Mouse (Mus musculus) limb, embryonic 14.5 days (tissue): ENCODE results near the gene Tmem59l. TPM values are rescaled to one million over a fixed set of nuclear protein-coding genes. Genes with fewer than 3 reads are reported as not detected.

Source experiments
- ATAC-seq: fragments of 200-750 bp; cut with Nextera tagmentation; 2 replicates; pipeline ENCODE4 v1.8.0; 2017; ENCODE audit warnings: low read depth, moderate number of reproducible peaks, moderate TSS enrichment; ENCODE audit not compliant: low FRiP score
- DNase-seq: peaks from one replicate; pipeline ENCODE4 v3.0.0-alpha.2; 2015; ENCODE audit warnings: low spot score
- H3K27ac ChIP-seq: fragments of 300-500 bp; sonication (generic); replicated peaks from 2 replicates; pipeline ENCODE4 v1.5.1; 2014; ENCODE audit warnings: low read depth, mild to moderate bottlenecking, low read length, moderate library complexity, mixed read lengths
- H3K27me3 ChIP-seq: fragments of 300-500 bp; sonication (generic); 2 replicates; pipeline ENCODE4 v1.6.1; 2014; ENCODE audit warnings: low read length, mixed read lengths; ENCODE audit not compliant: control insufficient read depth, insufficient read depth
- H3K36me3 ChIP-seq: fragments of 300-500 bp; sonication (generic); 2 replicates; pipeline ENCODE4 v1.6.1; 2014; ENCODE audit warnings: mild to moderate bottlenecking, low read length, moderate library complexity, mixed read lengths; ENCODE audit not compliant: control insufficient read depth, insufficient read depth
- H3K4me1 ChIP-seq: fragments of 300-500 bp; sonication (generic); 2 replicates; pipeline ENCODE4 v1.6.1; 2014; ENCODE audit warnings: antibody characterized with exemption, low read length, mixed read lengths; ENCODE audit not compliant: control insufficient read depth, insufficient read depth
- H3K4me2 ChIP-seq: fragments of 300-500 bp; sonication (generic); replicated peaks from 2 replicates; pipeline ENCODE4 v1.6.1; 2014; ENCODE audit warnings: low read depth, mild to moderate bottlenecking, low read length, moderate library complexity; ENCODE audit not compliant: severe bottlenecking
- H3K4me3 ChIP-seq: fragments of 300-500 bp; sonication (generic); replicated peaks from 2 replicates; pipeline ENCODE4 v1.5.1; 2014; ENCODE audit warnings: low read length
- H3K9ac ChIP-seq: fragments of 300-500 bp; sonication (generic); 2 replicates; pipeline ENCODE4 v1.6.1; 2014; ENCODE audit warnings: mild to moderate bottlenecking, low read depth, low read length, moderate library complexity; ENCODE audit not compliant: severe bottlenecking
- H3K9me3 ChIP-seq: fragments of 300-500 bp; sonication (generic); 2 replicates; pipeline ENCODE4 v1.6.1; 2016; ENCODE audit warnings: low read length; ENCODE audit not compliant: control insufficient read depth
- POLR2A ChIP-seq: fragments of 200-500 bp; IDR thresholded peaks from 2 replicates; pipeline ENCODE4 v1.8.0; 2012; ENCODE audit warnings: inconsistent platforms, mild to moderate bottlenecking, moderate library complexity, borderline replicate concordance; ENCODE audit not compliant: insufficient read depth, insufficient read length; ENCODE audit errors: extremely low read depth
- WGBS: fragments of 180-500 bp; shearing (Covaris S2); extraction: QIAGEN DNeasy Blood & Tissue Kit; methylation state at CpG from one replicate; pipeline ENCODE4 v1.1.7; 2014; 5-methylcytosine and 5-hydroxymethylcytosine counted together
- polyA plus RNA-seq, 2 experiments: library from polyadenylated mRNA; depleted of rRNA in 1 of 2; stranded (reverse) in 1 of 2; unstranded in 1 of 2; fragments of >200 nt; fragmentation: Nextera tagmentation in 1 of 2; extraction: Ambion mirVana in 1 of 2; gene quantifications; 2 replicates each; pipeline versions ENCODE4 v1.2.1 to v1.2.3; 2012 to 2014

Gene Tmem59l
- polyA plus RNA-seq (2012; rRNA removed): 13.1 and 17.7 TPM in 2 replicates
- 15.7 and 17.5 TPM in 2 replicates for polyA plus RNA-seq (2014; fragmentation: Nextera tagmentation; extraction: Ambion mirVana)

DNA sequence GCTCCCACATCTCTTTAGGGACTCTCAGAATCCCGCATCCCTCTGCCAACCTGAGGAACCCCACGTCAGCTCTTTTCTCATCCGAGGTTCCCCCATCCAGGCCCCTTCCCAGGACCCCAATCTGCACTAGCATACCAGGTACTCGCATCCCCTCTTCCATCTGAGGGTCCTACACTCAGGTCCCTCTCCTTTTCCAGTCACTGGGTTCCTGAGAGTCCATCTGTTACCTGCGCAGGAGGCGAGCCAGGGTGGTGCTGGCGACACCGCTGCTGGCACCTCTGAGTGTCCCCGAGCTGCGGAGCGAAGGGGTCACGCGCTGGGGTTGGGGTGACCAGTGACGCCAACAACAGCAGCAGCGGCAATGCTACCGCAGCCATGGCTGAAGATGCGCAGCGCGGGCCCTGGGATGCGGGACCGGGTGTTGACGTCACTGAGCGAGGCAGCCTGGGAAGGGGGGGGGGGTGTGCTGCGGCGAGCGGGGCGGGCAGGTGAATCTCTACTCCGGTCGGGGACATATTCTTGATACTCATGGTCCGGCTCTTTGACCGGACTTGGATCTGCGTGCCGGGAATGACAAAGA is at the start of gene Tmem59l:
Tmem59l (minus strand) TSS at position 418 of the 580 bp plus-strand sequence.
- peak within 1 kb of the TSS; percentile 43 for H3K9ac ChIP-seq
- ATAC-seq: no peak
- peaks cover 47% of the 10 kb centered on the region for H3K4me1 ChIP-seq
- no peaks in the 10 kb centered on the region for H3K9me3 ChIP-seq
- H3K27ac ChIP-seq: no peak within 1 kb of the TSS
- H3K4me2 ChIP-seq: peak within 1 kb of the TSS; percentile 68
- TF ChIP-seq POLR2A: no peak
- peaks cover 40% of the 10 kb centered on the region for H3K27me3 ChIP-seq
- no peak for DNase-seq
- no peaks in the 10 kb centered on the region for H3K36me3 ChIP-seq
- peak within 1 kb of the TSS; percentile 31 for H3K4me3 ChIP-seq
- WGBS: 10% methylated on average over 33 of the region's 33 CpGs

DNA sequence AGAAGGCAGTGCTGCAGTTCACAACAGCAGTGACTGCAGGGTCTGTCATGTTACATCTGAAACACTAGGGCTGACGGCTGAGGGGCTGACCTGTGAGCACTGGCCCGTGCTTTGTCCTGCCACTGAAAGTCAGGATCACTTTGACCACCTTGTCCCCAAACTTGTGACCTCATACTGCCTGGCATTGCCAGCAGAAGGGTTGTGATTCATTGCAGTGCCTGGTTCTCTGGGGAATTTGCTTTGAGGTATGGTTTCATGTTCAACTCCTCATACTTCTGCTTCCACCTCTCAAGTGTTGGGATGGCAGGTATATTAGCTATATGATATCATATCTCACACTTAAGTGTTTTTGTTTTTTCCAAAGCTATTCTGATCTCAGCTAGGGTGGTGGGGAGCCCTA is 48.5 kb upstream of the Tmem59l start:
- H3K27ac ChIP-seq: no peak overlapping the region
- 89% methylated on average over 2 of the region's 2 CpGs for WGBS
- no peaks in the 10 kb centered on the region for H3K27me3 ChIP-seq
- no peak for TF ChIP-seq POLR2A
- H3K9ac ChIP-seq: no peak overlapping the region
- H3K9me3 ChIP-seq: no peaks in the 10 kb centered on the region
- ATAC-seq (no peak), DNase-seq (no peak)
- no peak overlapping the region for H3K4me2 ChIP-seq
- peaks cover 7% of the 10 kb centered on the region for H3K4me1 ChIP-seq
- peaks cover 62% of the 10 kb centered on the region for H3K36me3 ChIP-seq
- no peak overlapping the region for H3K4me3 ChIP-seq

DNA sequence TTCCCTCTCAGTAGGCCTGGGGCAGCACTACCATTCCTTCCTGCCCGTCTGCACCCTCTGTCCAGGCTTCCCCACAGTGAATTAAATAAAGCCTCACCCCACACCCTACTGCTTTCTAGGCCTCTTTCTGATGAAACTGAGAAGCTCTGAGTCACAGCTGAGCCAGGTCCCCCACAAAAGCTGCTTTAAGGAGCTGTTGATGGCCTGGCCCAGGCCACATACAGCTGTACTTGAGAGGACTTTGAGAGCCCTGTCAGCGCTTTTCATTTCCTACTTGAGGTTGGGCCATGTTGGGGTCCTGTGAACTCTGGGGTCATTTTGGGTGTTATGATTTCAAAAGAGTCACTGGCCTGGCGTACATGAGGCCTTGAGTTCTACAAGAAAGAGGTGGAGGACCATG is 48.1 kb upstream of the Tmem59l start:
- Histone ChIP-seq H3K27me3 (no peaks in the 10 kb centered on the region), H3K4me3 (no peak overlapping the region), H3K9me3 (no peaks in the 10 kb centered on the region), H3K9ac (no peak overlapping the region), H3K27ac (no peak overlapping the region), H3K4me1 (peaks cover 2% of the 10 kb centered on the region), H3K36me3 (peaks cover 67% of the 10 kb centered on the region), H3K4me2 (no peak overlapping the region)
- ATAC-seq (no peak), DNase-seq (no peak)
- 94% methylated on average over 3 of the region's 3 CpGs for WGBS
- no peak for TF ChIP-seq POLR2A

DNA sequence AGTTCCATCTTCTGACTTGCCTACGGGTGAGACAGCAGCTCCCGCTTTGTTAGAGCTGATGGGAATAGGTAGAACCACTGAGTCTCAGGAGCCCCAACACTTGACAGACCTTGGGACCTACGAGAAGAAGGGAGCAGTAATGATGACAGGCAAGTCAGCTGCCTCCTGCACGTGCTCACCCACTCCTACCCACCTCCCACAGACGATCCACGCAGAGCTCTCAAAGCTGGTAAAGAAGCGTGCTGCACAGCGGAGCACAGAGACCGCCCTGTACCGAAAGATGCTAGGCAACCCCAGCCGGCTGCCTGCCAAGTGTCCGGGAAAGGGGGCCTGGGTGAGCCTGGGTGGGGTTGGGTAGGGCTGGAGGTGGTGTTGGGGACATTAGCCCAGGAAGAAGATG is 47.1 kb upstream of the Tmem59l start:
- no peak overlapping the region for H3K27ac ChIP-seq
- no peak overlapping the region for H3K4me3 ChIP-seq
- no peak for DNase-seq
- no peaks in the 10 kb centered on the region for H3K9me3 ChIP-seq
- no peak overlapping the region for H3K4me2 ChIP-seq
- ATAC-seq: no peak
- no peaks in the 10 kb centered on the region for H3K27me3 ChIP-seq
- no peak for TF ChIP-seq POLR2A
- no peak overlapping the region for H3K9ac ChIP-seq
- H3K36me3 ChIP-seq: peaks cover 76% of the 10 kb centered on the region
- 94% methylated on average over 12 of the region's 12 CpGs for WGBS
- no peaks in the 10 kb centered on the region for H3K4me1 ChIP-seq

DNA sequence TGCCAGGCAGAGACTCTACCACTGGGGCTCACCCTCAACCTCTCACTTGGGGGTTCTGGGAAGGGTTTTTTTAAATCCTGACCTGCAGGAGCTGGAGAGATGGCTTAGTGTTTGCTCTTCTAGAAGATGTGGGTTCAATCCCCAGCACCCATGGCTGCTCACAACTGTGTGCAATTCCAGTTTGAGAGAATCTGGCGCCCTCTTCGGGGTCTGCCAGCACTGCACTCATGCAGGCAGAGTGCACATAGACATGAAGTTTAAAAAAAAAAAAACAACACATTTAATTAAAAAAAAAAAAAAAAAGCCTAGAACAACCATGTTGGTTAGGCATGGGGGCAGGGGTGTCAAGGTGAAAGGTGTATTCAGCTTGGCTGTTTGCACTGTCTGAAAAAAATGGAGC is 43.2 kb upstream of the Tmem59l start:
- ATAC-seq (no peak), DNase-seq (no peak)
- Histone ChIP-seq H3K36me3 (peaks cover 60% of the 10 kb centered on the region), H3K4me2 (no peak overlapping the region), H3K27ac (no peak overlapping the region), H3K9me3 (no peaks in the 10 kb centered on the region), H3K9ac (no peak overlapping the region), H3K4me1 (peaks cover 10% of the 10 kb centered on the region), H3K4me3 (no peak overlapping the region), H3K27me3 (no peaks in the 10 kb centered on the region)
- 91% methylated on average over 2 of the region's 2 CpGs for WGBS
- TF ChIP-seq POLR2A: no peak

DNA sequence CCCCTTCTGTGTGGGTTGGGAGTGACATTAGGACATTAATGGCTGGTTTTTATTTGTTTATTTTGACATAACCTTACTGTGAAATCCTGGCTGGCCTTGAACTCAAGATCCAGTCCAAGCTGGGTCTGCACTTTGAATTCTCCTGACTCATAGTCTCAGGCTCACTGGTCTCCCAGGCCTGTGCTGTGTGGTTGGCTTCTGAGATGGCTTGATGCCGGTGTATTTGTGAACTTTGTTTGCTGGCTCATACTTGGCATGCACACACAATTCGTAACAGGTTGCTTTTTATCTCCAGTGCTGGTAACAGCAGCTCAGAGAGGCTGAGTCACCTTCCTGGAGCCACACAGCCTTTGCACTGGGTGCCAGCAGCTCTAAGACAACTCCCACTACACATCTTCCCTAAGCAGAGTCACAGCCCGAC is 42.6 kb upstream of the Tmem59l start:
- H3K27me3 ChIP-seq: no peaks in the 10 kb centered on the region
- DNase-seq (no peak), ATAC-seq (no peak)
- H3K9ac ChIP-seq: no peak overlapping the region
- H3K27ac ChIP-seq: no peak overlapping the region
- no peak overlapping the region for H3K4me3 ChIP-seq
- H3K4me1 ChIP-seq: peaks cover 10% of the 10 kb centered on the region
- TF ChIP-seq POLR2A: no peak
- WGBS: 90% methylated on average over 3 of the region's 3 CpGs
- no peak overlapping the region for H3K4me2 ChIP-seq
- H3K36me3 ChIP-seq: peaks cover 54% of the 10 kb centered on the region
- H3K9me3 ChIP-seq: no peaks in the 10 kb centered on the region
